Mouse (Mus musculus): ENCODE data around the gene Taok3.

Gene Taok3

GRCm38 (mm10) chr5:117143721-117144135 is 23.8 kb downstream of the Taok3 start:
- no peak for DNase-seq (ENCODE audit: low spot score in 2 of 2)

DNA sequence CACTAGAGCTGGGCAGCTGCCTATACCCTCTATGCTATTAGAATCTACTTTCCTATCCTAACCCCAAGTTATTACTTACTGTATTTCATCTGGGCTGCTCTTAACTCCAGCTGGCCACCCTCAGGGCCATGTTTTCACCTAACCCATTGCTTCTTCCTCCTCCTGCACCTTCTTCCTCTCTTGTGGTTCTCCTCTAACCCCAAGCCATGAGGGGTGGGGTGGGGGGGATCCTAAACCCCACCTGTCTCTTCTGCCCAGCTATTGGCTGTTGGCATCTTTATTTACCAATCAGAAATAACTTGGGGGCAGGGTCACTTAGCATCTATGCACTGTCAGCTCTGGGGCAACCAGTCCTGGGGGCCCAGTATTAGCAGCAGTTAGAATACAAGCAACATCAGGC is 26.2 kb downstream of the Taok3 start:
- no peak for DNase-seq (ENCODE audit: low spot score in 2 of 2)

GRCm38 (mm10) chr5:117147187-117148095 is 27.5 kb downstream of the Taok3 start:
- no peak for DNase-seq (ENCODE audit: low spot score in 2 of 2)

DNA sequence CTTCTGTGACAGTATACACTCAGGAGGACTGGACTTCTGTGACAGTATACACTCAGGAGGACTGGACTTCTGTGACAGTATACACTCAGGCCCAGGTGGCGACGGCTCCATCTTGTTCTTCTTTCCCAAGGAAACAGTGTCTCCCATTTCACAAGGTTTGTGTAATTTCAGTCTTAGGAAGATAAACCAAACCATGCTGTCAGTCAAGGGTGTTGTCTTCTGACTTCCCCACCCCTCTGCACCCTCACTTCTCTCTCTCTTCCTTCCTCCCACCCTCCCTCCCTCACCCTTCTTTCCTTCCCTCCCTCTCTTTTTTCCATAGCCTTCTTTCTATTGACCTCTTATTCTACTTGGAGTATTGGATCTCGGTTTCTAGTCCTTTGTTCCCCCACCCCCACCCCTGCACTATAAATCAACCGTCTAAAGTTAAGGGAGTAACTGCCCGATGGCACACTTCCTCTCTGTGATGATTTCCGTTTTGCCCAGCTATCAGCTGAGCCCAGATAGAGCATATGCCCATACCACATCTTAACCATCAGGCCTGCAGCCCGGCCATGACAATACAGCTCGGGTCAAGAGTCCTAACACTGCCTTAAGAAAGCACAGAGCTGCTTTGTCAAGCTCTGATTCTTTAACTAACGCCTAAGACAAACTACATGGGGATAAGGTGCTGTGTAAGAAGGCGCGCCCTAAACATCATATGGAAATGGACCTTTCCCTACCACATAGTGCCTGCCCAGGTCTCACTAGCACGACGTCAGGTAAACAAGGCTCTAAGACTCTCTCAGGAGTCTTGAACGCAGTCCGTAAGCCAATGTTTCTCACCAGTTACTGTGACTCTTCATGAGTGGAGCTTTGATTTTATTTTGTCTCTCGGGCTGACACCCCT is 29.4 kb downstream of the Taok3 start:
- no peak for DNase-seq (ENCODE audit: low spot score in 2 of 2)

DNA sequence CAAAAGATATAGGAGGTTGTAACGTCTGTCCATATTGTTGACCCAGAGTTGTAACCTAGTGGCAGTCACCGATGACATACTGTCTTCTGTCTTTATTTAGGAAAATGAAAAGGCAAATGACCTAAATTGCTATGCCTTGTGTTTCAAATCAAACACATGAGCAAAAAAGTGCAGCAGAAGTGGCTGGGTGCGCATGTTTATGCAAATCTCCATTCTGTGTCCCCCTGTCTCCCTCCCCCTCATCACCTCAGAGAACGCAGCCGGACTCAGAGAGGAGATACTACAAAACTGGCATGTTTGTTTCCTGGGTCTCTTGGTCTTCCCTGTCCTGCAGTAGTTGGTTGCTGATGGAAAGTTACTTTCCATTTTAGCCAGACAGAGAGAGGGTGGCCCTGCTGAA is 30.1 kb downstream of the Taok3 start:
- no peak for DNase-seq (ENCODE audit: low spot score in 2 of 2)

DNA sequence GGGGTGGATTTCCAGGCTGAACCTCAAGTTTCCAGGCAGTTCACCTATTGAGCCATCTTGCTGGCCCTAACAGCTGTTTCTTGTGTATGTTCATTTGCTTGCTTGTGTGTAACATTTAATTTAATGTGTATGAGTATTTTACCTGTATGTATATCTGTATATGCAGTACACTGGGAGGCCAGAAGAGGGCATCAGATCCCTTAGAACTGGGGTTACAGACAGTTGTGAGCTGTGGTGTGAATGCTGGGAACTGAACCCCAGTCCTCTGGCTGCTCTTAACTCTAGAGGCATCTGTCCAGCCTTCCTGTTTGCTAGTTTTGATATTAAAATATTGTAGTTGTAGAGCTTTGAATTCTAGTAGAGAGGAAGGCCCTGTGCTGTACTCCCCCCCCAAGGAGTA is 33.0 kb downstream of the Taok3 start:
- DNase-seq (ENCODE audit: low spot score in 2 of 2), result no peak

- no peak for DNase-seq (ENCODE audit: low spot score in 2 of 2)
These were observed 33.7 kb downstream of the Taok3 start for GRCm38 (mm10) chr5:117153527-117154091.

DNA sequence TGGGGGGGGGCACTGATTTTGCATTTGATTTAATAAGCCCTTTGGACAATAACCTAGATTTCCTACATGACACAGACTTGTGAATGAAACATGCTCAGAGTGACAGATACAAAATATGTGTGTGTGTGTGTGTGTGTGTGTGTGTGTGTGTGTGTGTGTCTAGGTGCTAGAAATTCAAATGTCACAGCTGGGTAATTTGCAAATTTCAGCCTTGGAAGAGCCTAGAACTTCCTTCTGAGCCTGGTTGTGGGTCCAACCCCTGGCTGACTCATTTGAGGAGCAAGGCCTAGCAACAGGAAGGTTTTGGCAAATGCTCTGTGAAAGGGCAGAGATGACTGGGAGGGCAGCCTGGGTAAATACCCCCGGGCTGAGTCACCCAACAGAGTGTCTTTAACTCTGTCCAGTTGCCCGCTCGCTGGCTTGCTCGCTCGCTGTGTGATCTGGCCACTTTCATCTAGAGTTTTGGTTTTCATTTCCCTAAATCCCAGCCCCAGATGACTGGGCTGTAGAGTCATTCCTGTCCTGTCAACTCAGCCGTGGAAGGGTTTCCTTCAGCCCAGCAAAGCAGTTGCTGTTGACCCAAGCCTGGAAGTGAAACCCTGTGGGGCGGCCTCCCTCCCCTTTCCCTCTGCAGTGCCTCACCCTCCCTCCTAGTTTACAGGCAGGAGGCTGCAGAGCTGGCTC is 38.5 kb downstream of the Taok3 start:
- peak in 1 of 2 experiments; percentile 22 for DNase-seq (ENCODE audit: low spot score in 2 of 2)

DNA sequence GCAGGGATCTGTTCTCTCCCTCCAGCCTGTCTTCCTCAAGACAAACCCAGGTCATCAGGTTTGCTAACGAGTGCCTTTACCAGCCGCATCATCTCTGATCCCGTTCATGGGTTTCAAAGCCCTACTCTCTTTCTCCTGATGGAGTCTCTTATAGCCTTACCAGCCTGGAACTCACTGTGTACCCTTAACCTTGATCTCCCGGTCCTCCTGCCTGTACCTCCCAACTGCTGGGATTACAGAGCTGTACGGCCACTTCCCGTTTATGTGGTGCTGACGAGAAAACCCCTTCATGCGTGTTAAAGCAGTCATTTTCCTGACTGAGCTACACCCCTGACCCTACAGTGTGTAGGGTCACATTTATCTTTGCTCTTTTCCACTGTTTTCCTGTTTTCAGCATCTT is 39.4 kb downstream of the Taok3 start:
- no peak for DNase-seq (ENCODE audit: low spot score in 2 of 2)

DNA sequence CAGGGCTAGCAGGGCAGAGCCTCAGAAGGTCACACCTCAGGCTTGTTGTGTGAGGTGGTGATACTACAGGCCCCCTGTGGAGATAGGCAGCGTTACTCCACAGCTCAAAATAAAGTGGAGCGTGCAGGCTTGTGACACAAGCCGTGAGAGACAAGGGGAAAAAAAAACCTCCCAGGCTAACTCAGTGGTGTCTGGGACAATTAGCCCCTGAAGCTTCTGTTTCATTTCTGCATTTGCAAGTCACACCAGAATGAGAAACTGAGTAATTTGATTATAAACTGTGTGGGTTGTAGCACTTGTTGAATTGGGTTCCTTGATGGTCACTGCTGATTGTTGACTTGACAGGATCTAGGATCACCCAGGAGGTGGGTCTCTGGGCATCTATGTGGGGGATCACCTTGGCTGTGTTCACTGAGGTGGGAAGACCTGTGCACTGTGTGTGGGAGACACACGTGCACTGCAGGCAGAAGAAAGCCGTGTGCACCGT is 39.9 kb downstream of the Taok3 start:
- no peak for DNase-seq (ENCODE audit: low spot score in 2 of 2)

DNA sequence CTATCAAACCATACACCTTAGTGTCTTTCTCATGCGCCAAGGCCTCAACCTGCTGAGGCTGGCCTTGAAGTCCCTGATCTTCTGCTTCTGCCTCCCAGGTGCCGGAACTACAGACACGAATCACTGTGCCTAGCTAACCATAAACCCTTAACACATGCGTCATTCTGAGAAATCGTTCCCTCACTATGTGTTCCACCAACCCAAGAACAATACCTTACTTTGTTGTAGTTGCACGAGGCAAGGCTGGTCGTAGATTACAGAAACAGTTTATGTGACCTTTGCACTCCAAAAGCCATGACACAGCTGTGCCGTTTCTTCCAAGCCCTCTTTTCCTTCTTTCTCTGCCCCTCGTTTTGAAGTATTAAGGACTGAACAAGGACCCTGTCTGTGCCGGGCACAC is 40.6 kb downstream of the Taok3 start:
- no peak for DNase-seq (ENCODE audit: low spot score in 2 of 2)

GRCm38 (mm10) chr5:117163790-117164189 is 43.9 kb downstream of the Taok3 start:
- DNase-seq (ENCODE audit: low spot score in 2 of 2), result no peak

DNA sequence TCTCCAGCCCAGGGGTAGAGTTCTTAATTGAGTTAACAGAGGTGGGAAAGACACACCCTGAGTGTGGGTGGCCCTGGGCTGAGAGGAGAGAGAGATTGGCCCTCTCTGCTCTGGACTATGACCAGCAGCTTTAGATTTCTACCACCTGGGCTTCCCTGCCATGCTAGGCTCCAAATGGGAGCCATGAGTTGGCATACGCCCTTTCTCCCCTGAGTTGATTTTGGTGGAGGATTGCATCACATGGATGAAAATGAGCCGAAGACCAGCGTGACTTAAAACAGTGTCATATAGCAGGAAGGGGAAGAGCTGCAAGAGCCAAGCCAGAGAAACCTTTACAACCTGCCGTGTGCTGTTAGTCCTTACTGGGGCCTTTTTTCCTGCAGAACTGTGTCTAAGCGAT is 44.6 kb downstream of the Taok3 start:
- no peak for DNase-seq (ENCODE audit: low spot score in 2 of 2)

GRCm38 (mm10) chr5:117164923-117165322 is 45.0 kb downstream of the Taok3 start:
- no peak for DNase-seq (ENCODE audit: low spot score in 2 of 2)

GRCm38 (mm10) chr5:117165946-117166345 is 46.0 kb downstream of the Taok3 start:
- DNase-seq (ENCODE audit: low spot score in 2 of 2), result no peak

DNA sequence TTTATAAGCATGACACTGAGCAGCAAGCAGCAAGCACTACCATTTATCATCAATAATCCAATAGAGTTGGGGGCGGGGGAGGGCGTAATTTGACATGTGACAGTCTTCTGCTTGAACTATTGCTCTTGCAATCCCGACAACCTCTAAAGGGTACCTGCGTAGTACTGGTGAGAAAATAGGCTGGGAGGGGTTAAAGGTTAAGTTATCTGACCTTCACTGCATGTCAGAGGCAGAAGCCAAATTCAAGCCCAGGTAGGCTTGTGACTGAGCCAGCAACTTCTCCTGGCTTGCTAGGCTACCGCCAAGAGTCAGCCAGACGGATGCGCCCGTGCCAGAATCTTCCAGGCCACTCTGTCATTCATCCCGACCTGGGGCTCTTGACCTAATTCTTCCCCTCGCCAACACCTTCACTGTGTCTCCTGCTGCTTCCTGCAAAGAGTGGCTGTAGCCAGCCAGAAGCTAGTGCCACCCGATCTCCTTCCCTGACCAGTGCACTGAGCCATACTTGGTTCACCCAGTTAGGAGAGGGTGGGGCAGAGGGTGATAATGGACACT is 47.0 kb downstream of the Taok3 start:
- no peak for DNase-seq (ENCODE audit: low spot score in 2 of 2)

DNA sequence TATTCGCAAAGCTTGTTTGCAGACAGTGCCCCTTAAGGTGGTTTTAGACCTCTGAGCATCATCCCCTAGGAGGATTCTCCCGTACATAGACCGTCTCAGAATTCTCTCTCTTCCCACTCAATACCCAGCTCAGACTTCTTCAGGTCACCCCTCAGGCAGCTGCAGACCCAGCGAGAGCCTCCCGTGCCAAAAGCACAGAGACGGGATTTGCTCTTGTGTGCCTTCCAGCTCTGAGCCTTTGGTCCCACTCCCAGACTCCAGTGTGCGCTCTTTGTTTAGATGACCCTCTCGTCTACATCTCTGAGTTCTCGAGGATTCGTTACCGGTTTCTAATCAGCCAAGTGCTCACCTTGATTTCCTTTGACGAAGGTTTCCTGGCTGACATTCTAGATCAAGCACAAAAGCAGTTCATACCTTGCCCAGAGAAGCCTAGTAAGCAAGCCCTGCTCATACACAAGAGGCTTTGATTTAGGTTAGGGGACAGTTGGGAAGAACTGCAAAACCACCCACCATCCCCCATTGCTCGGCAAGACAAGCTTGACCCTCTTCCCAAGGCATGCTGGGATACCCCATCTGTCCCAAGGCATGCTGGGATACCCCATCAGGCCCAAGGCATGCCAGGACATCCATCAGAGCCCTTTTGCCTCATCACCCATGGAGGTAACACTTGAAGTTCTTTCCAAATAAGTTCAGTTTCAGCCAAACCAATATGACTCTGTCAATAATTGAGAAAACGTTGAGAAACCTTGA is 48.6 kb downstream of the Taok3 start:
- no peak for DNase-seq (ENCODE audit: low spot score in 2 of 2)

GRCm38 (mm10) chr5:117174057-117174456 is 54.1 kb downstream of the Taok3 start:
- no peak for DNase-seq (ENCODE audit: low spot score in 2 of 2)

GRCm38 (mm10) chr5:117175896-117176295 is 56.0 kb downstream of the Taok3 start:
- no peak for DNase-seq (ENCODE audit: low spot score in 2 of 2)

DNA sequence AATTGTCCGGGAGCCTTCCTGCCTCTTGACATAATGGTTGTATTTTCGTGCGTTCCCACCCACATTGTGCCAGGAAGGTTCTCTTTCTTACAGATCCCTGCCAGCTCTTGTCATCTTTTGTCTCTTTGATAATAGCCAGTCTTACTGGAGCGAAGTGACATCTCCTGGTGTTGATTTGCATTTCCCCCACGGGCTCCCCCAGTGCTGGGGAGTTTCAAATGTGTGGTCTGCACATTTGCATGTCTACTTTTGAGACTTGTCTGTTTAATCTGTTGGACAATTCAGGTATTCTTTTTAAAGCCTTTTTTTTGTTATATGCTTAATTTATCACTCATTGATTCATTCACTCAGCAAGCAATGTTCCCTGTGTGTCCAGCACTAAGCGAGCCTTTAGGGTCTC is 58.1 kb downstream of the Taok3 start:
- DNase-seq (ENCODE audit: low spot score in 2 of 2), result no peak

- no peak for DNase-seq (ENCODE audit: low spot score in 2 of 2)
These were observed 58.6 kb downstream of the Taok3 start for GRCm38 (mm10) chr5:117178486-117178885.
